Mouse (Mus musculus) ZHBTc4 (cell line): ENCODE results near the gene Gucy2g.

Experiments
- DNase-seq: peaks from one replicate; pipeline ENCODE4 v3.0.0-alpha.2; 2011; ENCODE audit warnings: low read depth, low spot score

Gene Gucy2g

DNA sequence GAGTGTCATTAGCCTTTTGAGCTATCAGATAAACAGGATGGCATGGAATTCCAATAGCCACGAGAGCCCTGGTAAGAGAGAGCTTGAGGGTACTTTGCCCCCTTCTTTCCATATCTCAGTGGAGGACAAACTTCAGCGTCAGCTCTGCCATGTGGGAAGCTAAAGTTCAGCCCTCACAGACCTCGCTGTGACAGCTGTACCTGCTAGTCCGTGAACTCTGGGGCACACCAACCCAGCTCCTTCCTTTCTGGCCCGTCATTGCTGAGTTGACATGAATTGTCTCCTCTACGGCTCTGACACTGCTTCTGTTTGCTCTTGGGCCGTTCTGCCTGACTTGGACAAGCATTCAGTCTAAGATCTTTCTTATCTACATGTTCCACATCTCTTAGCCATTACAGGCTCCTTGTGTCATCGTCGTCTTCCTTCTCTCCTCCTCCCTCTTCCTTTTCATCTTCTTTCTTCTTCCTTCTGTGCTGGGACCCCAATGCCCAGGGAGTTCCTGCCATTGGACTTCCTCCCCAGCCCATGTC is 7.0 kb upstream of the Gucy2g start:
- no peak for DNase-seq

DNA sequence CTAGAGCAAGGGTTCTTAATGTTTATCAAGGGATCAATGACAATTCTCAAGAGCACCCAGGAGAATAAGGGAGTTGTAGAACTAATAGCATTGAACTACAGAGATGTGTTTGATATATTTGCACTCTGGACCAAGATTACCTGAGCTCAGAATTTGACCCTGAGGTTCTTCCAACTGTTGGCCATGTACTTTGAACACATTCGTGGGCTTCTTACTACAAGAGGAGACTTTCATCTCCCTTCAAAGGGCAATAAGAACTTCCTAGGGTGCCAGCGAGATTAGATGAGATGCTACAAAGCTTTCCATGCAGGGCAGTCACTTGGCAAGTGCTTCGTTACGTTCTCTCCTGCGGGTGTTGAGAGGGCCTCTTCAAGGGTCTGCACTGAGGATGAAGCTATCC is 6.5 kb upstream of the Gucy2g start:
- no peak for DNase-seq

DNA sequence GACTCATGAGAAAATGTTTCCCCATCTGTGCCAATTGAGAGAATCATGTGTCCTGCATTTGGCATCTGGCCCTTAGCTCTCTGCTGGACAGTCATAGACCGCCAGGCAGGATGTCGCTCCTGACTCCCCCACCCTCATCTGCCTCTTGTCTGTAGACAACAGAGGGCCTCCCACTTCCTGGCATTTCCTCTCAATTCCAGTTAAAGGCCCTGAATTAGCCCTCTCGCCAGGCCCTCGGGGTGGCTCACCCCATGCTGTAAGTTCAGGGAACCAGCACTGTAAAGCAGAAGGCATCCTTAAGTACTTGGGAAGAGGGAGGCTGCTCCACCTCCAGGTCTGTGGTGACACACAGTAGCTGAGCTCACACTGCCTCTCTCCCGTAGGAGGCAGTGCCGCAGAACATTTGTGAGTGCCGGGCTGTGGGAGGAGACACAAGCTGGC is 3.8 kb upstream of the Gucy2g start:
- peak; percentile 32 for DNase-seq

DNA sequence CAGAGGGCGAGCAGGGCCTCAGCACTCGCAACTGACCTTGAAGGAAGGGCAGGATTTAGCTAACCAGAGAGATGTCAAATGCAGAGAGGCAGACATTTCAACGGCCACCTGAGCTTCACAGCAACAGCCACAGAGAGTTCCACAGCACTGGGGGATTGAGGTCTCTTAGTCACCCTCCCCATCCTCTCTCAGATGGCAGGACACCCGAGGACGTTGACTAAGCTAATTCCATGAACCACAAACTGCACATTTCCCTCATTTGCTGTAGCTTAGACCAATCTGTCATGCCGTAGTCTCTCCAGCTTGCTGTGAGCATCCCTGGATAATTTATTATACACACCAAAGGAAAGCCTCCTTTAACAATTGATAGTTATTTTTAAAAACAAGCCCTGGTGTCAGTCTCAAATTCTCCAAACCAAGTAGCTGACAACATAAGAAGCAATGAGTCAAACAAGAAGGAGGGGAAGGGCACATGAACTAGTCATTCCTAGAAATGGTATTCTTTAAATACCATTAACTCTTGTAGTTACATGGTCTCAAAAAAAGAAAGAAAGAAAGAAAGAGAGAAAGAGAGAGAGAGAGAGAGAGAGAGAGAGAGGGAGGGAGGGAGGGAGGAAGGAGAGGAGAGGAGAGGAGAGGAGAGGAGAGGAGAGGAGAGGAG is 1.1 kb downstream of the Gucy2g start:
- DNase-seq: no peak

DNA sequence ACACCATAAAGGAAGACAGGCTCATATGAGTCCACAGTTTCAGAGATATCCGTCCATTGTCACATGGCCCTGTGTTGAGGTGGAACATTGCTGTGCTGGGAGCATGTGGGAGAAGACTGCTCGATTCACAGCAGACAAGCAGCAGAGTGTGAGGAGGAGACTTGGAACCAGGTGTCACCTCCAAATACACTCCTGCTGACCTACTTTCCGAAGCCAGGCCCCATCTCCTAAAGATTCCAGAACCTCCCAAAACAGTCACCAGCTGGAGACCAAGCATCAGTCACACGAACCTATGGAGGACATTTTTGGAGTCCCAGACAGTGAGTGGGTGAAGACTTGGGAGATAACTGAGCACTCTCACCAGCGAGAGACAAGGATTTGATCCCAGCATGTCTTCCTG is 4.5 kb downstream of the Gucy2g start:
- no peak for DNase-seq

DNA sequence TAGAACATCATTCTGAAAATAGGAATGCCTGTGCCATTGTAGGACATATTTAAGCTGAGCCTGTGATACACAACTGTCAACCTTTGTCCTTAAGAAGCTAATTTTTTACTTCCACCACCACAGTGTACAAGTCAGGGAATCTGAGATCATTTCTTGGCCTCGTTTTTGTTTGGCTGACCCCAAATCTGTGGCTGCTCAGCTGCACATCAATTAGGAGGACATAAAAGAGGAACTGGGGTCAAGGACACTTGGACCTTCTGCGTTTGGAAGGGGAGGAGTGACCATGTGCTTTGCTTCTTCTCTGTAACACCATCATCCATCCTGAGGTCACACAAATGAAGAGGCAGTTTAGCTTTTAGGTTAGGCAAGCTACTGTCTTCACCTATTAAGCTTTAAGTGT is 5.0 kb downstream of the Gucy2g start:
- no peak for DNase-seq

DNA sequence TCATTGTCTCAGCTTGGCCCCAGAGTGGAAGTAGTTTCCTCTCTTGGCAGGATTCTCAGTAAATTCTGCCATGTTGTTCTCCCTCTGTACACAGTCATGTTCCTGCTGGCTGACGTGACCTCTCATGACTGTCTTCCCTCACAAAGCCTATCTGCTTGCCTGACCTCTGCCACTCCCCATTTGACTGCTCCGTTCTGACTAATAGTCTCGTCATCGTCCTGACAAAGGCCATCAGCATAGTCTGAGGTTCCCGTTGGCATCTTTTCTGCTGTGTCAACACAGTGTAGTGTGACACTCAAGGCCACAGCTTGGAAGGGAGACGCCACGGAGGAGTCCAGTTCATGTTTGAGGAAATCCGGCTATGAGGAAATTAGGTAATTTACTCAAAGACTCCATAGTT is 8.9 kb downstream of the Gucy2g start:
- DNase-seq: peak; percentile 15

DNA sequence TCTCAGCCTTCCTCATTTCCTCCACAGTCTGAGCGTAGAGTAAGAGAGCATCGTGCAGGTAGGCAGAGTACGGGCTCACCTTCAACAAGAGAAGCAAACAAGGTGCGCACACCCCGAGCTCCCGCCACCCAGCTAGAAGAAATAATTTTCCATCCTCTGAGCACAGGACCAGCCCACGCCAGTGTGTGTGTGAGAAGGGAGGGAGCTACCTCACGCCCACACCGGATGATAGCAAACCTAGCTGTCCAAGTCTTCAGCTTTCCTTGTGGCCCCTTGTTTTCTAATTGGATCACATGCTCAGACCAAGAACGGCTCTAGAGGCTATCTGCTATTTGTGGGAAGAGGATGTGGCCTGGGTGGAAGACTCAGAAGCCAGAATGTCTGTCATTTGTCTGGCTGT is 10.0 kb downstream of the Gucy2g start:
- no peak for DNase-seq

DNA sequence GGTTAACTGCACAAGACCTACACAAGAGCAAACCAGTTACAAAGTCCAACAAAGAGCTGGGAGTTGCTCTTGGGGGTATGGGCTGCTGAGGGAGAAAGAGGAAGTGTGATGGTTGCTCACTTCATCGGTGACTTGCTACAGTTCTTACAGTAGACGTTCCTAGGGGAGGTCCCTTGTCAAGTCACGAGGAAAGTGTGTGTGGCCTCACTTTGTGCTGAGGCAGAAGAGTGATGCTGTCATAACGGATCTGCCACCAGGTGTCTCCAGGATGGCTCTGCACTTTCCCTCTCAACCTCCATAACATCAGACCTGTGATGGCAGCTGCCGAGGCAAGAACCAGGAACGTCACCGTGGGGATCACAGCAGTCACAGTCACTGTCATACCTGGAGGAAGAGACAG is 13.9 kb downstream of the Gucy2g start:
- DNase-seq: peak; percentile 35

DNA sequence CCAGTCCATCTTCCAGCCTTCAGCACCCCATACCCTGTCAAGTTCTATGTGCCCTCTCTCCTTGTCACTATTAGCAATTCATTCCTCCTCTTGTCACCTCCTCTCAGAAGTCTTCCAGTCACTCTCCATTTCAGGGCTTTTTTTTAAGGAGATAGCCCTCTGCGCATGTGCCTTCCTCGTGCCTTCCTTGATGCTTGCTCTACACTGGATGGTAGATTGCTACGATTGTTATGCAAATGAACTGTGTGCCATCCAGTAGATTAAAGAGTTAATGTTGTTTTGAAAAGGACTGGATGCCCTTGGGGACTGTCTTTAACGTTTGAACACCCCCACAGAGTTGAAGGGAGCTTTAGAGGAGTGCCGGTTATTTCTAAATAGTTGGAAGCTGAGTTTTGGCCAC is 14.4 kb downstream of the Gucy2g start:
- peak; percentile 64 for DNase-seq

DNA sequence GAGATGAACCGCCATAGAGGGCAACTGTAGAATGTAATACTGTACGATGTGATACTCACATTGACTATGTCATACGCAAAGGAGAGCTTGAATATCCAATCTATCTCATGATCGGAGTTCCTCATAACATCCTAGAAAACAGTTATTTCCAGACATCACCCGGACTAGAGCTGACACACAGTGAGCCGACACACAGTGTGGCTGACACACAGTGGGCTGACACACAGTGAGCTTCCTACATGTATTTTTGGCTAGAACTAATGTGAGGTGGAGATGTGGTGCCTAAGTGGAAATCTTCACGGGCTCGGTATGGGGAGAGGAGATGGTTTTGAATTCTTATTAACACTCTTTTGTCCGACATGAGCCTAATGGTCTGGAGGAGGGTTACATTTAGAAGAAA is 18.8 kb downstream of the Gucy2g start:
- DNase-seq: no peak

DNA sequence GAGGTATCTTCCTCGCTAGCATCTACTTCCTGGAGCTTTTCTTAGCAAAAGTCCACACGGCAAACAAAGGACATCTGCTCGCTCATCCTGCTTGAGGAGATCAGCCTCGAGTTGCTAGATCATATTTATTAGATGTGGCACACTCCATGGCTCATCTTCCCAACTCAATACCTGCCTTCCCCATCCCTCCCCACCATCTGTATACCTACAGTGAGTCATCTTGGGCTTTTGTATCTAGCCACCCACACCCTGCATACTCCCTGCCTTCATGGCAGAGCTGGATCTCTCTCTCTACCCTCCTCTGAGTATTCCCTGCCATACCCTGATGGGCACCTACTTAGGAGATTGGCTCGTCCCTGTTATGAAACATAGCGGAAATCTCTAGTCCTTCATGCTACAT is 19.8 kb downstream of the Gucy2g start:
- no peak for DNase-seq

DNA sequence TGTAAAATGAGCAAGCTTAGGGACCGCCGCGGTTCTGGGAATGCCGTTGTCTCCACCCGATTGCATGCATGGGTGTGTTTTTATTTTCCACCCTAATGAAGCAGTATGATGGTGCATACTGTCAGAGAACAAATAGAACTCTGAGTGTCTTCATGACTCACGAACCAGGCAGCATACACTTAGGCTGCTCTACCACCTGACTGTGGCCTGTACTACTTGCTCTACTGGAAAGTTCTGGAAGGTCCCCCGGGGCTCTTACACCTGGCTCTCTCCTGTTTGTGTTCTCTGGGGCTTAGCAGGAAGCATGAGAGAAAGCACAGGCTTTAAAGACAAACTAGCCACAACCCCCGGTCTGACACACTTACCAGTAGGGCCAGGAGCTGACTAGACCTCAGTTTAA is 21.7 kb downstream of the Gucy2g start:
- DNase-seq: no peak

DNA sequence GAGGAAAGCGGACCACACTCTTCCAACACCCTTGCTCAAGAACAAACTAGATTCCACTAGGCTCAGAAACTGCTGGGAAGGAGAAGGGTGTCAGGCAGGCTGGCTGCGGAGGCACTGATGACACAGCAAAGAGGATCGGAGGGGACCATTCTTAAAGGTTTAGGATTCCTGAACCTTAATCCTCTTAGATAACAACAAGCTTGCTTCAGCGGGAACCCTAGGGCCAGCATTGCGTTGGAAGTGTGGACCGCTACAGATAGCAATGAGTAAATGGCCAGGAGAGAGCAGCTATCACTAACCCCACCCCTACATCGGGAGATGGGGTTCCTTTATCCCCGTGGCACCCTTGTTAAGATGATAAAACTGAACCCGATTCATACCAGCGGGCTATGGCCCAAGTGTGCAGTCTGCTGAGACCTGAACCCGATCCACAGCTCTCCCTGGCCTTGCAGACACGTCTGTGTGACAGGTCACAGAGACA is 22.3 kb downstream of the Gucy2g start:
- no peak for DNase-seq

DNA sequence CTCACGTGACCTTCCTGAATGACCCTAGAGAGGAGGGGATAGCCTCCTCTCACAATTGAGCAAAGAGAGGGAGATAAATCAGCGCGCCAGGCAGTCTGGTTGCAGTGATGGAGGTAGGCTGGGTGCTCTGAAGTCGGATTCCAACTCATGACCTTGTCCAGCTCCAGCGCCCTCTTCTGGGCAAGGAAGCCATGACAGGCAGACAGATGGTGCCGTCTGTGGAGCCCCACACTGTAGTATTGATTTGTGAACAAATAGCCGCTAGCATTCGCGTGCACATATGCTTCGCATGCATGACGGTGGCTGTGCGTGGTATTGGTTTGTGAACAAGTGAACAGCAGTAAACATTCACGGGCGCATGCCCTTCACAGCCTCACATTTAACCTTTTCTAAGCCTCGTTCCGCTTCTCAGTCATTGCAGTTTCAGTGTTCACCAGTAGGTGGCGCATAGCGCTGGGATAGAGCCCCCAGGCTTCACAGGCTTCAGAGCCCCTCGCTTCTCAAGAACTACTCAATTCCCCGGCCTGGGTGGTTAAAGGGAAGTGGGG is 22.8 kb downstream of the Gucy2g start:
- peak; percentile 90 for DNase-seq

DNA sequence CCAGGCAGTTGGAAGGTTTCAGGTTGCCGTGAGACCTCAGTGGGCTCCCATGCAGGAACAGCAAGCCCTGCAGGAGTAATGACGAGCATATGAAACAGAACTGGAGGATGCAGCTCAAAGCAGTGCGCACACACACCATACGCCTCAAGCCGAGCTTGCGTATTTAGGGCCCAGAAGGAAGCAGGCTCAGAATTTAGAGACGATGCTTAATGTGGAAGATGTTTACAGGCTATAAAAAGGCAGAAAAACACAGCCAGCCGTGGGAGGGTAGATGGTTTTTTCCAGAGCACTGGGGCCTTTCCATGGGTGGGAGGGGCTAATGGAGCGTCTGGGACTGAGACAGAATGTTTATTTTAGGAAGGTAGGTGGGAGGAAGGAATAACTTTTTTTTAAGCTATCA is 23.7 kb downstream of the Gucy2g start:
- no peak for DNase-seq

DNA sequence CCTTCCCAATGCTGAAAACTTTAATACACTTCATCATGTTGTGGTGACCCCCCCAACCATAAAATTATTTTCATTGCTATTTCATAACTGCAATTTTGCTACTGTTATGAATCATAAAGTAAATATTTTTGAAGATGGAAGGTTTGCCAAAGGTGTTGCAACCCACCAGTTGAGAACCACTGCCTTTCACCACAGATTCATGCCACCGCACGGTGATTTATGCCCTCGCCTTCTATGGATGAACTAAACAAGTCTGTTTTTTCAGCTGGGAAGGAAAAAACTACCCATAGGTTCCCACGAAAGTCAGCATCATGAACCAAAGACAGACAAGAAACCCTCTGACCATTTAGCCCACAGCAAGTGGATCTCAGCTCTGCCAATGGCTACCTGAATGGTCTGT is 24.2 kb downstream of the Gucy2g start:
- DNase-seq: no peak

DNA sequence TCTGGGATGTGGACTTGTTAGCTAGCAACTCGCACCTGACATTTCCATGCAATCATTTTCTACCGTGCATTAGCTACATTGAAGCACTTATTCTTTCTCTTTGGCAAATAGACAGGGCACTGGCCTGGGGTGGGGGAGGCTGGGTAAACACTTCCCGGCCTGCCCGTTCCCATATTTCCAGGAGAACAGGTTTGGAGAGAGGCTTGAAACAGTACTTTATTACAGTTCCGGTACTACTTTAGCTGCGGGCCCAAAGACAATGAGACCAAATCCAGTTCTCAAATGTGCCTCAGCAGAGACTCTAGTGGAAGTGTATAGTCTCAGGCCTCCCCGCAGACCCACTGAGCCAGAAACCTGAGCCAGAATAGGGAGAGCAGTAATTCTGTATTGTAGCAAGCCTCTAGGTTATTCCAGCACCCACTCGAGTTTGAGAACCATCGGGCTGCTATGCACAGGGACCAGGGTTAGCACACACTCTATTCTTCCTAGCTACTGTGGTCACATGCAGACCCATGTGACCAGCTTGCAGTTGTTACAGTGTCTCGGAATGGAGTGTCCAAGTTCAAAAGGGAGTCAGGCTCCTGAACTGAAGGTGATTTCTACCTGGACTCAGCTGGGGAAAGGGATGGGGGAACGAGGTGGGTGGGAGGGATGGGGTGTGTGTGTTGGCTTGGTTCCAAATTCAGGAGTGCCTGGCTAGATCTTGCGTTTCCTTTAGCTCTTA is 27.3 kb downstream of the Gucy2g start:
- DNase-seq: no peak

DNA sequence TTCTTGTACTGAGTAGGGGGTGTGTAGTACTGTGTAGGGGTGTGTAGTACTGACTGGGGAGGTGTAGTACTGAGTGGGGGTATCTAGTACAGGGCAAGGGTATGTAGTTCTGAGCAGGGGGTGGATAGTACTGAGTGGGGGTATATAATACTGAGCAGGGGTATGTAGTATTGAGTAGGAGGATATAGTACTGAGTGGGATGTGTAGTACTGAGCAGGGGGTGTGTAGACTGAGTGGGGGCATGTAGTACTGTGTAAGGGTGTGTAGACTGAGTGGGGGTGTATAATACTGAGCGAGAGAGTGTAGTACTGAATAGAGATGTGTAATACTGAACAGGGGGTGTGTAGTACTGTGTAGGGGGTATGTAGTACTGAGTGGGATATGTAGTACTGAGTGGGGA is 29.3 kb downstream of the Gucy2g start:
- no peak for DNase-seq

DNA sequence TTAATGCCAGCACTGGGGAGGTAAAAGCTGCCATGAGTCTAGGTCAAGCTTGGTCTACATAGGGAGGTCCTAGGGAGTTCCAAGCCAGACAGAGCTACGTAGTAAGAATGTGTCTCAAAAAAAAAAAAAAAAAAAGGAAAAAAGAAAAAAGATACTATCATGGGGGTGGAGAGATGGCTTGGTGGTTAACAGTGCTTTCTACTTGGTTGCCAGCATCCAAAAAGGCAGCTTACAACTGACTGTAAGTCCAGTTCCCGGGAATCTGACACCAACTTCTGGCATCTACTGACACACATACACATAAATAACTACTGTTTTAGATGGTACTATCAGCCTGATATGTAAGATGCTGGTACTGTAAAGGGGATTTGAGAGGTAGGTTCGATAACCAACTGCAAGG is 32.0 kb downstream of the Gucy2g start:
- no peak for DNase-seq

DNA sequence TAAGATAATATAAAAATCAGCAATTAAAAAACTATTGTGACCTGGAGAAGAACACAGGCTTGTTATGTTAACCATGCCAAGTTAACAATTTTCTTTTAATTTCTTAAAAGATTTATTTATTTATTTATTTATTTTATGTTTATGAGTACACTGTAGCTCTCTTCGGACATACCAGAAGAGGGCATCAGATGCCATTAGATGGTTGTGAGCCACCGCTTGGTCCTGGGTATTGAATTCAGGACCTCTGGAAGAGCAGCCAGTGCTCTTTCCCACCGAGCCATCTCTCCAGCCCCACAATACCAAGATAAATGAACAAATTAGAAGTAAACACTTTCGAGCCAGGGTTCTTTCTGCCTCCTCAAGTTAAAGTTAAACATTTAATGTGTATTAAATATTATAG is 32.4 kb downstream of the Gucy2g start:
- no peak for DNase-seq

DNA sequence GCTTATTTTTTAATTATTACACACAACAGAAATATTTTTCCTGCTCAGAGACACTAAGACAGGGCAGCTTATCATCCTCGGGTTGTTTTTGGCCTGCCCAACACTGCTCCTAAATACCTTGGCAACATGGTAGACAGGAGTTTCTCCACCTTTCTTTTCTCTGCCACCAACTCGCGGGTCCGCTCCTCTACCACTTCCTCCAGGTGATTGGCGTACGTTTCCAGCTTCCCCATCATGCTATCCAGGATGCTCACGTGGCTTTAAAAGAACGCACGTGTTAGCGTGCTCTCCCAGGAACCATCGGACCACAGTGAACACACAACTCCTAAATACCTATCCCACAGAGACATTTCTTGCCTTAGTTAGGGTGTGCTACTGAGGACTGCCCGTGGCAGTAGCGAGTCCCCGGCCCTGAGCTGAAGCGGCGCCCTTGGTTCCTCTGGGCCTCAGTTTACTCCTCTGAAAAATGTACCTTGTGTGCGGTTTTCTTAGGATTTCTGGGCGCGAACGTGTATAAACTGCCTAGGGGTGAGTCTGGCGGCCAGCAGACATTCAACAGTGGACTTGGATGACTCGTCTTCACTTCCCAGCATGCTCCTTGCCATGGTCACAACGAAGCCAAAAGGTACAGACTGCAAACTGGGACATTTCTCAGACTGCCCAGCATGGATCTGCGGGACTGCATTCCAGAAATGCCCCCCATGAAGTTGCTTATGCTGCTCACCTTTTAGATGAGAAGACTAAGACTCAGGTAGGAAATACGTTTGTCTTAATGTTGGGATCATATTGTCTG is 33.1 kb downstream of the Gucy2g start:
- DNase-seq: peak; percentile 39
